Mouse (Mus musculus): ENCODE results near the gene Tbc1d22a. TPM values are rescaled to one million over a fixed set of nuclear protein-coding genes. Genes with fewer than 3 reads are reported as not detected.

The Tbc1d22a gene
- 10 to 100 TPM; 31.8 to 33.4 TPM for total RNA-seq (2021)

GRCm38 (mm10) chr15:86213753-86214548 lies at the start of gene Tbc1d22a:
Gene Tbc1d22a, plus strand, starts transcription at chr15:86214459.
- intact Hi-C loops (cut with DNase I), result loop anchor here (5.0 to 10.0 kb wide), 3 partner anchors 42 to 159 kb away; partner anchors contain the start of gene Gramd4
- peak; percentile 93 to 94 for DNase-seq (ENCODE audit: low spot score in 2 of 2)

- intact Hi-C loops (cut with DNase I), result no loop called here
- DNase-seq (ENCODE audit: low spot score in 2 of 2), result no peak
Observed at GRCm38 (mm10) chr15:86164718-86165345, 49.4 kb upstream of the Tbc1d22a start.

- intact Hi-C loops (cut with DNase I), result no loop called here
- no peak for DNase-seq (ENCODE audit: low spot score in 2 of 2)
Observed at GRCm38 (mm10) chr15:86165811-86166590, 48.3 kb upstream of the Tbc1d22a start.

GRCm38 (mm10) chr15:86167032-86167655 lies 47.1 kb upstream of the Tbc1d22a start:
- intact Hi-C loops (cut with DNase I), result no loop called here
- DNase-seq (ENCODE audit: low spot score in 2 of 2), result no peak

- no peak for DNase-seq (ENCODE audit: low spot score in 2 of 2)
- intact Hi-C loops (cut with DNase I), result no loop called here
Observed at GRCm38 (mm10) chr15:86167787-86168504, 46.3 kb upstream of the Tbc1d22a start.

- DNase-seq (ENCODE audit: low spot score in 2 of 2), result no peak
- intact Hi-C loops (cut with DNase I), result no loop called here
Observed at GRCm38 (mm10) chr15:86168505-86168867, 45.8 kb upstream of the Tbc1d22a start.

GRCm38 (mm10) chr15:86168941-86169816 lies 45.1 kb upstream of the Tbc1d22a start:
- DNase-seq (ENCODE audit: low spot score in 2 of 2), result no peak
- intact Hi-C loops (cut with DNase I), result no loop called here

GRCm38 (mm10) chr15:86169817-86170110 lies 44.5 kb upstream of the Tbc1d22a start:
- DNase-seq (ENCODE audit: low spot score in 2 of 2), result no peak
- intact Hi-C loops (cut with DNase I), result loop anchor here (5.0 kb wide), 1 partner anchor 43 kb away; the partner anchor contains the start of gene Tbc1d22a

GRCm38 (mm10) chr15:86171316-86171715 lies 42.9 kb upstream of the Tbc1d22a start:
- no peak for DNase-seq (ENCODE audit: low spot score in 2 of 2)
- intact Hi-C loops (cut with DNase I), result loop anchor here (5.0 kb wide), 1 partner anchor 41 kb away; the partner anchor contains the start of gene Tbc1d22a

- intact Hi-C loops (cut with DNase I), result loop anchor here (5.0 kb wide), 1 partner anchor 40 kb away; the partner anchor contains the start of gene Tbc1d22a
- no peak for DNase-seq (ENCODE audit: low spot score in 2 of 2)
Observed at GRCm38 (mm10) chr15:86172124-86172523, 42.1 kb upstream of the Tbc1d22a start.

- intact Hi-C loops (cut with DNase I), result loop anchor here (5.0 kb wide), 1 partner anchor 40 kb away; the partner anchor contains the start of gene Tbc1d22a
- DNase-seq (ENCODE audit: low spot score in 2 of 2), result no peak
Observed at GRCm38 (mm10) chr15:86172526-86172925, 41.7 kb upstream of the Tbc1d22a start.

GRCm38 (mm10) chr15:86173136-86173985 lies 40.9 kb upstream of the Tbc1d22a start:
- DNase-seq (ENCODE audit: low spot score in 2 of 2), result no peak
- intact Hi-C loops (cut with DNase I), result loop anchor here (5.0 kb wide), 1 partner anchor 39 kb away; the partner anchor contains the start of gene Tbc1d22a

GRCm38 (mm10) chr15:86175253-86176050 lies 38.8 kb upstream of the Tbc1d22a start:
- DNase-seq (ENCODE audit: low spot score in 2 of 2), result no peak
- intact Hi-C loops (cut with DNase I), result no loop called here

GRCm38 (mm10) chr15:86176166-86176565 lies 38.1 kb upstream of the Tbc1d22a start:
- intact Hi-C loops (cut with DNase I), result no loop called here
- DNase-seq (ENCODE audit: low spot score in 2 of 2), result no peak

GRCm38 (mm10) chr15:86176771-86177702 lies 37.2 kb upstream of the Tbc1d22a start:
- intact Hi-C loops (cut with DNase I), result no loop called here
- no peak for DNase-seq (ENCODE audit: low spot score in 2 of 2)
